Mouse (Mus musculus): ENCODE measurements around the gene Chrna1. TPM values are rescaled to one million over a fixed set of nuclear protein-coding genes. Genes with fewer than 3 reads are reported as not detected.
A peak's percentile ranks its signal among the peaks of the same experiment; 100 is the strongest.

The Chrna1 gene
- polyA plus RNA-seq, 1 experiment from 2014 or later: 14.1 TPM

GRCm38 (mm10) chr2:73572539-73573372, 7.4 kb downstream of the Chrna1 start:
- no peaks in the 10 kb centered on the region for H3K36me3 ChIP-seq
- 0 out of 2 replicates have a peak, but pooled peaks cover 14% of the 10 kb centered on the region for H3K4me1 ChIP-seq
- no peaks in the 10 kb centered on the region for H3K9me3 ChIP-seq (replicated peaks)
- H3K9ac ChIP-seq: peak overlapping the region; percentile 9; the same call in 1 of the 2 replicates
- H3K27me3 ChIP-seq: no peaks in the 10 kb centered on the region
- peak overlapping the region; percentile 49 for H3K4me2 ChIP-seq (replicated peaks)
- ATAC-seq (ENCODE audit: insufficient number of reproducible peaks, low FRiP score, low TSS enrichment, low read depth): peak; percentile 83
- 11% methylated on average over 23 of the region's 23 CpGs for WGBS
- peak overlapping the region; percentile 25 for H3K4me3 ChIP-seq (replicated peaks)
- peak overlapping the region; percentile 78 for H3K27ac ChIP-seq (replicated peaks)

DNA sequence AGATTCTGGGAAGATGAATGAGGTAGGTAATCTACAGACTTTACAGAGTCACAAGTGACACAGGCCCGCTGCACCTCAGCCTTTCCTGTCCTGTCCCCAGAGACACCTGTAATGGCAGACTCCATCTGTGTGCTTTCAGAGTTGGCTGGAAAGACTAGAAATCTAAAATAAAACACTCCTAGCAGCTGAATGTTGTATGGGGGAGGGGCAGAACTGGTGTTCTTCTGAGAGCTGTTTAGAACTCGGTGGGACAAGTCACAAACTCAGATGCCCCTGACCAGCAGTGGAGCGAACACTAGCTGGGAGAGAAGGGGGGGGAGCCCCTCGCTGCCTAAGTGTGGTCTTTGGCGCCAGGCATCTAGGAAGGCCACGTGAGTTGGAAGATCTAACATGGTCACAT, 8.2 kb downstream of the Chrna1 start:
- H3K9ac ChIP-seq: no peak overlapping the region
- WGBS: 47% methylated on average over 6 of the region's 6 CpGs
- H3K4me1 ChIP-seq: 0 out of 2 replicates have a peak, but pooled peaks cover 14% of the 10 kb centered on the region
- H3K4me3 ChIP-seq (replicated peaks): no peak overlapping the region
- H3K27ac ChIP-seq (replicated peaks): no peak overlapping the region
- no peaks in the 10 kb centered on the region for H3K36me3 ChIP-seq
- H3K9me3 ChIP-seq (replicated peaks): no peaks in the 10 kb centered on the region
- no peaks in the 10 kb centered on the region for H3K27me3 ChIP-seq
- no peak for ATAC-seq (ENCODE audit: insufficient number of reproducible peaks, low FRiP score, low TSS enrichment, low read depth)
- H3K4me2 ChIP-seq (replicated peaks): no peak overlapping the region

GRCm38 (mm10) chr2:73571304-73571703, 8.8 kb downstream of the Chrna1 start:
- 0 out of 2 replicates have a peak, but pooled peaks cover 14% of the 10 kb centered on the region for H3K4me1 ChIP-seq
- H3K9me3 ChIP-seq (replicated peaks): no peaks in the 10 kb centered on the region
- H3K4me3 ChIP-seq (replicated peaks): no peak overlapping the region
- no peak overlapping the region for H3K27ac ChIP-seq (replicated peaks)
- 91% methylated on average over 9 of the region's 9 CpGs for WGBS
- no peak for ATAC-seq (ENCODE audit: insufficient number of reproducible peaks, low FRiP score, low TSS enrichment, low read depth)
- no peak overlapping the region for H3K9ac ChIP-seq
- no peaks in the 10 kb centered on the region for H3K36me3 ChIP-seq
- H3K27me3 ChIP-seq: no peaks in the 10 kb centered on the region
- H3K4me2 ChIP-seq (replicated peaks): no peak overlapping the region

DNA sequence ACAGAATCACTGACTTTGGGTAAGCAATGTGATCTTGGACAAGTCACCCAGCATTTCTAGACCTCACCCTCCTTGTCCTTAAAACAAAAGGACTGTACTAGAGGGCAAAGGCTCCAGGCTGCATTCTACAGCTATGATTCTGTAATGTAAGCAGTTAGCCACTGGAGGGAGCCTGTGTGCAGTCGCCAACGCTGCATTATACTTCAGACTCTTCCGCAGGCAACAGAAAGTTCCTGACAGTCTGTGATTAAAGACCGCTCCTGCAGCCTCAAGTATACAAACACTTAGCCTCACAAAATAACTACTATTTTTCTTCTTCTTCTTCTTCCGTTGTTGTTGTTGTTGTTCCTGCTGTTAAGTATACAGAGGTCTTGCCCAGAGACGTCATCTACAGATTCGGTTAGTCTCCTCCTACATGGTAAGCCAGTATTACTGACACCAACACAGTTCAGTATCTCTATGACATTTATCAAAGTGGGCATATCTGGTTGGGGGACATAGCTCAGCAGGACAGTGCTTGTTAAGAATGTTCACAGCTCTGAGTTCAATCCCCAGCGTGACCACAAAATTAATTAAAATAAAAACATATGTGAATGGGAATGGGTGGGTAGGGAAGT, 13.0 kb downstream of the Chrna1 start:
- Histone ChIP-seq H3K4me1 (peaks cover under 1% of the 10 kb centered on the region; the same call in 1 of the 2 replicates), H3K4me3 (replicated peaks) (peak overlapping the region; percentile 30), H3K9me3 (replicated peaks) (no peaks in the 10 kb centered on the region), H3K4me2 (replicated peaks) (peak overlapping the region; percentile 42), H3K9ac (no peak overlapping the region), H3K36me3 (no peaks in the 10 kb centered on the region), H3K27ac (replicated peaks) (no peak overlapping the region), H3K27me3 (no peaks in the 10 kb centered on the region)
- WGBS: 10% methylated on average over 8 of the region's 8 CpGs
- ATAC-seq (ENCODE audit: insufficient number of reproducible peaks, low FRiP score, low TSS enrichment, low read depth): no peak

GRCm38 (mm10) chr2:73566162-73566561, 14.0 kb downstream of the Chrna1 start:
- Histone ChIP-seq H3K27ac (replicated peaks) (no peak overlapping the region), H3K36me3 (no peaks in the 10 kb centered on the region), H3K9me3 (replicated peaks) (no peaks in the 10 kb centered on the region), H3K4me3 (replicated peaks) (no peak overlapping the region), H3K9ac (no peak overlapping the region), H3K4me1 (peaks cover 10% of the 10 kb centered on the region), H3K4me2 (replicated peaks) (no peak overlapping the region), H3K27me3 (no peaks in the 10 kb centered on the region)
- ATAC-seq (ENCODE audit: insufficient number of reproducible peaks, low FRiP score, low TSS enrichment, low read depth): no peak
- WGBS: 17% methylated on average over 7 of the region's 7 CpGs

- Histone ChIP-seq H3K36me3 (no peaks in the 10 kb centered on the region), H3K4me1 (peaks cover 14% of the 10 kb centered on the region), H3K27ac (replicated peaks) (no peak overlapping the region), H3K4me3 (replicated peaks) (no peak overlapping the region), H3K9ac (no peak overlapping the region), H3K9me3 (replicated peaks) (no peaks in the 10 kb centered on the region), H3K4me2 (replicated peaks) (no peak overlapping the region), H3K27me3 (no peaks in the 10 kb centered on the region)
- 50% methylated on average over 7 of the region's 7 CpGs for WGBS
- no peak for ATAC-seq (ENCODE audit: insufficient number of reproducible peaks, low FRiP score, low TSS enrichment, low read depth)
These were observed 16.4 kb downstream of the Chrna1 start for GRCm38 (mm10) chr2:73563690-73564089.

DNA sequence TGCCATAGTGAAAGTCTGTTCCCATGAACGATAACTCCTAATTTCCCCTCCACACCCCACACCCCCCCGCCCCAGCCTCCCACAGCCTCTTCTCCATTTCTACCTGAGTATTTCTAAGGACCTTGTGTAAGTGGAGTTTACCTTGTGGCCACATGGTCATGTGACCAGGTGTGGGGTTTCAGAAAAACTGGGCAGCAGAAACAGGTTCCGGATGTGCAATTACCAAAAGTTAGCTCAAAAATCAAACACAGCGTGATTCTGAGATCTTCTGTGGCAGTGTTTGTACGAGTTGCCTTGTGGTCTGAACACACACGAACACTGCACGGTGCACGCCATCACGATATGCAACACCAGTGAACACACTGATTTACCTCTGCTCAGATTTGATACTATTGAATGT, 17.5 kb downstream of the Chrna1 start:
- H3K27me3 ChIP-seq: no peaks in the 10 kb centered on the region
- no peaks in the 10 kb centered on the region for H3K9me3 ChIP-seq (replicated peaks)
- H3K36me3 ChIP-seq: no peaks in the 10 kb centered on the region
- H3K4me1 ChIP-seq: peaks cover 14% of the 10 kb centered on the region
- H3K4me3 ChIP-seq (replicated peaks): no peak overlapping the region
- H3K27ac ChIP-seq (replicated peaks): no peak overlapping the region
- no peak overlapping the region for H3K9ac ChIP-seq
- WGBS: 68% methylated on average over 9 of the region's 9 CpGs
- ATAC-seq (ENCODE audit: insufficient number of reproducible peaks, low FRiP score, low TSS enrichment, low read depth): no peak
- H3K4me2 ChIP-seq (replicated peaks): no peak overlapping the region

DNA sequence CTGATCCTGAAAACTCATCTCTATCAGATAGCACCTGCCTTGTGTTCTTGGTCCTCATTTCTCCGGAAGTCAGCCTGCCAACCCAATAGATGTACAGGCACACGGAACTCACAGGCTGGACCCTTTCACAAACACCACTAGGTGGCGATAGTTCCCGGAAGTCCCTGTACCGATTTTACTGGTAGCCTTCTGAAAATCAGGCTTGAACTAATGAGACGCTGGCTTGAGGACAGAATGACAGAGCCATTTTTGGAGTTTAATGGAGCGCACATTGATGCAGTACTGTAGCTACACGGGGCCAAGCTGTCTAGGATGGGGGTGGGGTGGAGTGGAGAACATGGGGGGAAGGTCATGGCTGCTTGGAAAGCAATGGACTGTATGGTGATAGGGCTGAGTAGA, 18.5 kb downstream of the Chrna1 start:
- Histone ChIP-seq H3K9ac (no peak overlapping the region), H3K4me2 (replicated peaks) (peak overlapping the region; percentile 57), H3K4me1 (peaks cover 14% of the 10 kb centered on the region), H3K27ac (replicated peaks) (no peak overlapping the region), H3K27me3 (no peaks in the 10 kb centered on the region), H3K9me3 (replicated peaks) (no peaks in the 10 kb centered on the region), H3K36me3 (no peaks in the 10 kb centered on the region), H3K4me3 (replicated peaks) (peak overlapping the region; percentile 34)
- 7% methylated on average over 8 of the region's 8 CpGs for WGBS
- ATAC-seq (ENCODE audit: insufficient number of reproducible peaks, low FRiP score, low TSS enrichment, low read depth): no peak; the same call in 1 of the 2 replicates

DNA sequence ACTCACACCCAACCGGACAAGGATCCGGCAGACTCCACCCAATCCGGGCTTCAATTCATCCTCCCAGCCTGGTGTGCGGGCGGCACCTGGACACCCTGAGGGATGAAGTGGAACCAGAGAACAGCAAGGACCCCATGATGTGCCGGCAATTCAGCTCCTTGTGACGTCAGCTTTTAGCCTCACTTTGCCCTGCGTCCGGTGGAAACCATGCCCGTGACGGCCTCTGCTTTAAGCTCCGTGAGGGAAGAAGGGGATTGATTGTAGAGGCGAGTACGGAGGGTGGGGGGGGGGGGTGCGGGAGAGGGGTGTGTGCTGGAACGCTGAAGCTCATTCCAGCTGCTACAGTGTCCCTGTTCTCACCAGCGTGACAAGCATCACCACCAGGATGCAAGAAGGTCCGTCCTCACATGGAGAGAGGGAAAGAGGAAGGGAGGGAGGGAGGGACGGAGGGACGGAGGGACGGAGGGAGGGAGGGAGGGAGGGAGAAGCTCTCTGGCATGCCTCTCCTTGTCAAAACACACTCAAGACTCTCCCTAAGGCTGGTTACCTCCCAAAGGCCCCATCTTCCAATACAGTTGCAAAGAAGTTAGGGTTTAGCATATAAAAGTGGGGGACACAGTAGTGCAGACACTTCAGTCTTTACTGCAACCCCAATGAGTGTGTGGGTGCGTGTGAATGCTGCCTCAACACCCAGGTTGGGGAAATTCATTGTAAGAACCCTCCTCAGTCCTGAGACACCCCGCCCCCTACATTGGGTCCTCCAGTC, 19.1 kb downstream of the Chrna1 start:
- no peak for ATAC-seq (ENCODE audit: insufficient number of reproducible peaks, low FRiP score, low TSS enrichment, low read depth)
- H3K9ac ChIP-seq: no peak overlapping the region
- H3K4me2 ChIP-seq (replicated peaks): peak overlapping the region; percentile 57
- no peaks in the 10 kb centered on the region for H3K36me3 ChIP-seq
- H3K27me3 ChIP-seq: no peaks in the 10 kb centered on the region
- no peak overlapping the region for H3K27ac ChIP-seq (replicated peaks)
- WGBS: 2% methylated on average over 22 of the region's 23 CpGs
- H3K4me1 ChIP-seq: peaks cover 14% of the 10 kb centered on the region
- H3K4me3 ChIP-seq (replicated peaks): peak overlapping the region; percentile 34
- H3K9me3 ChIP-seq (replicated peaks): no peaks in the 10 kb centered on the region

DNA sequence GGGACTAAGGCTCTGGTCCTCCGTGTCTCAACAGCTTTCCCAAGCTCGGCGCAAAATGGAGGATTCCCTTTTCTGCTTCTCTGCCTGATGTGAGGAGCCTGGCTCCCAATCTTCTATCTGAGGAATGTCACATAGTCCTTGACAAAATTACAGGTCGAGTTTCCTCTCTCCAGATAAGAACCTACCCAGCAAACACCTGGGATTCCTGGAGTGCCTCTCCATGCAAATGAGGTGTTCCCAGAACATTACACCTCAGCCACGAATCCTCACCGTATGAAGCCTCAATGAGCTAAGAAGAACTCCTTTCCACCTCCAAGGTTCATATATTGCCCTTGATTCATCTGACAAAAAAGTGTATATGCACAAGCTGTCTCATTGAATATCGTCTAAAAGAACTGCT, 19.7 kb downstream of the Chrna1 start:
- ATAC-seq (ENCODE audit: insufficient number of reproducible peaks, low FRiP score, low TSS enrichment, low read depth): no peak
- H3K36me3 ChIP-seq: no peaks in the 10 kb centered on the region
- WGBS: 49% methylated on average over 7 of the region's 7 CpGs
- peak overlapping the region; percentile 57 for H3K4me2 ChIP-seq (replicated peaks)
- peak overlapping the region; percentile 34; the same call in 1 of the 2 replicates for H3K4me3 ChIP-seq (replicated peaks)
- H3K27me3 ChIP-seq: no peaks in the 10 kb centered on the region
- H3K9ac ChIP-seq: no peak overlapping the region
- no peaks in the 10 kb centered on the region for H3K9me3 ChIP-seq (replicated peaks)
- peaks cover 14% of the 10 kb centered on the region for H3K4me1 ChIP-seq
- no peak overlapping the region for H3K27ac ChIP-seq (replicated peaks)

GRCm38 (mm10) chr2:73557956-73558355, 22.2 kb downstream of the Chrna1 start:
- ATAC-seq (ENCODE audit: insufficient number of reproducible peaks, low FRiP score, low TSS enrichment, low read depth): no peak
- Histone ChIP-seq H3K4me1 (peaks cover 14% of the 10 kb centered on the region), H3K4me2 (replicated peaks) (no peak overlapping the region), H3K9ac (no peak overlapping the region), H3K27ac (replicated peaks) (no peak overlapping the region), H3K27me3 (no peaks in the 10 kb centered on the region), H3K9me3 (replicated peaks) (no peaks in the 10 kb centered on the region), H3K36me3 (no peaks in the 10 kb centered on the region), H3K4me3 (replicated peaks) (no peak overlapping the region)
- whole genome bisulfite sequencing: 74% methylated on average over 8 of the region's 8 CpGs

Data from embryonic facial prominence, embryonic 15.5 days (tissue).